In genomic region chr16:36693818-36694413, GRCm38 (mm10) we compare ENCODE assay signal across 7 mouse cellular contexts. TPM values are rescaled to one million over a fixed set of nuclear protein-coding genes. Genes with fewer than 3 reads are reported as not detected.
DNase-seq lines count a peak whose midpoint lies in the region; ATAC-seq and TF ChIP-seq lines count a peak whose summit lies in the region.

TSS of gene Ildr1 (plus strand) at chr16:36693978.

- H3K27ac ChIP-seq in forebrain, embryonic 13.5 days, result no peak within 1 kb of the TSS
- peak within 1 kb of the TSS; percentile 64 for H3K27ac ChIP-seq in kidney, postnatal 0 days
- no peak within 1 kb of the TSS for H3K27ac ChIP-seq in stomach, embryonic 14.5 days (ENCODE audit: low read length)

- H3K4me3 ChIP-seq in forebrain, embryonic 13.5 days, result peak within 1 kb of the TSS; percentile 43
- peak within 1 kb of the TSS; percentile 40 for H3K4me3 ChIP-seq in kidney, postnatal 0 days (replicated peaks; ENCODE audit: low read depth, low read length)
- H3K4me3 ChIP-seq in stomach, embryonic 14.5 days (ENCODE audit: low read depth, low read length), result peak within 1 kb of the TSS; percentile 38

- peak; percentile 21 for DNase-seq in ovary, postnatal 36 days (ENCODE audit: low spot score)
- DNase-seq in ovary, postnatal 10 days (ENCODE audit: low spot score), result no peak
- peak; percentile 19 for DNase-seq in kidney, postnatal 0 days (ENCODE audit: low spot score)
- no peak for DNase-seq in layer of hippocampus, adult 8-10 months (ENCODE audit: low spot score in 2 of 2)

- H3K4me2 ChIP-seq in forebrain, embryonic 13.5 days, result peak within 1 kb of the TSS; percentile 80
- H3K4me2 ChIP-seq in kidney, postnatal 0 days (ENCODE audit: low read length), result peak within 1 kb of the TSS; percentile 76
- H3K4me2 ChIP-seq in stomach, embryonic 14.5 days (replicated peaks; ENCODE audit: low read depth, low read length), result peak within 1 kb of the TSS; percentile 49

- peaks cover 28% of the 10 kb centered on the region for H3K27me3 ChIP-seq in forebrain, embryonic 13.5 days
- 0 out of 2 replicates have a peak, but pooled peaks cover 3% of the 10 kb centered on the region for H3K27me3 ChIP-seq in kidney, postnatal 0 days (ENCODE audit: insufficient read depth, low read length)
- 0 out of 2 replicates have a peak, but pooled peaks cover 5% of the 10 kb centered on the region for H3K27me3 ChIP-seq in stomach, embryonic 14.5 days (ENCODE audit: control insufficient read depth, insufficient read depth, low read length)

- whole genome bisulfite sequencing in forebrain, embryonic 13.5 days, result 2% methylated on average over 32 of the region's 40 CpGs
- under 1% methylated on average over 40 of the region's 40 CpGs for WGBS in kidney, postnatal 0 days
- 1% methylated on average over 38 of the region's 40 CpGs for WGBS in stomach, embryonic 14.5 days

- TF ChIP-seq CTCF in kidney, postnatal 0 days (IDR thresholded peaks at IDR 0.05; ENCODE audit: low read depth), result no peak

- peak; percentile 45 for ATAC-seq in forebrain, embryonic 13.5 days
- peak; percentile 81 for ATAC-seq in kidney, postnatal 0 days (replicated peaks; ENCODE audit: low FRiP score, low read depth)
- ATAC-seq in megakaryocyte, adult 5-6 weeks (ENCODE audit: poor library complexity, severe bottlenecking), result peak; percentile 71
- peak; percentile 68 for ATAC-seq in stomach, embryonic 14.5 days (ENCODE audit: insufficient number of reproducible peaks, insufficient read depth, low FRiP score, low read depth)

- peaks cover 6% of the 10 kb centered on the region for H3K4me1 ChIP-seq in forebrain, embryonic 13.5 days
- no peaks in the 10 kb centered on the region for H3K4me1 ChIP-seq in kidney, postnatal 0 days (replicated peaks; ENCODE audit: insufficient read depth, low read length)
- H3K4me1 ChIP-seq in stomach, embryonic 14.5 days (ENCODE audit: control insufficient read depth, insufficient read depth, low read length), result peaks cover 2% of the 10 kb centered on the region; the same call in 1 of the 2 replicates

- no peaks in the 10 kb centered on the region for H3K36me3 ChIP-seq in forebrain, embryonic 13.5 days (ENCODE audit: poor library complexity, severe bottlenecking)
- no peaks in the 10 kb centered on the region for H3K36me3 ChIP-seq in kidney, postnatal 0 days (ENCODE audit: insufficient read depth, low read length)
- no peaks in the 10 kb centered on the region for H3K36me3 ChIP-seq in stomach, embryonic 14.5 days (ENCODE audit: control insufficient read depth, insufficient read depth, low read length)

- peak within 1 kb of the TSS; percentile 59 for H3K9ac ChIP-seq in forebrain, embryonic 13.5 days
- peak within 1 kb of the TSS; percentile 54; the same call in 1 of the 2 replicates for H3K9ac ChIP-seq in kidney, postnatal 0 days (ENCODE audit: low read depth, low read length)
- peak within 1 kb of the TSS; percentile 36 for H3K9ac ChIP-seq in stomach, embryonic 14.5 days (replicated peaks; ENCODE audit: low read depth, low read length)

- no peaks in the 10 kb centered on the region for H3K9me3 ChIP-seq in forebrain, embryonic 13.5 days (replicated peaks)
- H3K9me3 ChIP-seq in kidney, postnatal 0 days (replicated peaks; ENCODE audit: low read length), result no peaks in the 10 kb centered on the region
- no peaks in the 10 kb centered on the region for H3K9me3 ChIP-seq in stomach, embryonic 14.5 days (ENCODE audit: control insufficient read depth, low read depth, low read length)

RNA-seq across cellular contexts. Expression of gene Ildr1, which starts in this region (rescaled TPM):
- polyA plus RNA-seq in forebrain, embryonic 13.5 days (2015; fragmentation: Nextera tagmentation; extraction: Ambion mirVana), result not detected in 2 replicates
- 16.1 TPM in 2 replicates for polyA plus RNA-seq in kidney, postnatal 0 days (2015; fragmentation: Nextera tagmentation; extraction: Ambion mirVana)
- total RNA-seq in megakaryocyte, adult 5-6 weeks (2015), result 0.32 TPM in 1 of 2 replicates, not detected in the other
- total RNA-seq in megakaryocyte, adult 5-6 weeks (2017), result 0.08 and 0.26 TPM in 2 replicates
- 5.8 and 6.2 TPM in 2 replicates for polyA plus RNA-seq in stomach, embryonic 14.5 days (2014; fragmentation: Nextera tagmentation; extraction: Ambion mirVana)
- total RNA-seq in layer of hippocampus, adult 8-10 months (2022), result under 1 TPM; 0.14 to 0.27 (median 0.21) TPM

Comparison
In these comparisons a context has a peak if more than half of its experiments do, and no peak if none do; other contexts are left out.
1. DNase-seq: peak in ovary, postnatal 36 days (single experiment) and kidney, postnatal 0 days (single experiment); none in ovary, postnatal 10 days (single experiment) and layer of hippocampus, adult 8-10 months (0 of 2).
2. Peak in ATAC-seq, H3K4me3 ChIP-seq, H3K9ac ChIP-seq and H3K4me2 ChIP-seq in forebrain, embryonic 13.5 days; RNA of the gene not detected or under 1 TPM.
3. Peak in ATAC-seq in megakaryocyte, adult 5-6 weeks; RNA of the gene not detected or under 1 TPM.
4. Peak in every context shown above with its lines, with median percentiles within 50 percentile points of each other: ATAC-seq, H3K4me2 ChIP-seq, H3K4me3 ChIP-seq and H3K9ac ChIP-seq.